Mouse (Mus musculus) small intestine, adult 2 months (tissue): ENCODE measurements around the gene Wnt11. TPM values are rescaled to one million over a fixed set of nuclear protein-coding genes. Genes with fewer than 3 reads are reported as not detected.

ENCODE experiments used
- H3K27ac ChIP-seq: fragments of 200-500 bp; 2 replicates; pipeline ENCODE4 v1.5.1; 2012; ENCODE audit warnings: low read depth, low read length, control low read depth, inconsistent platforms; ENCODE audit not compliant: insufficient read depth
- H3K27me3 ChIP-seq: fragments of 200-500 bp; 2 replicates; pipeline ENCODE4 v1.6.1; 2012; ENCODE audit warnings: mild to moderate bottlenecking, moderate library complexity, low read length, inconsistent platforms; ENCODE audit not compliant: control insufficient read depth, insufficient read depth
- H3K36me3 ChIP-seq: fragments of 200-500 bp; 2 replicates; pipeline ENCODE4 v1.6.1; 2012; ENCODE audit warnings: mild to moderate bottlenecking, low read length, control low read depth, inconsistent platforms; ENCODE audit not compliant: control insufficient read depth, insufficient read depth
- H3K4me1 ChIP-seq: fragments of 200-500 bp; 2 replicates; pipeline ENCODE4 v1.6.1; 2012; ENCODE audit warnings: low read length, inconsistent platforms, mixed read lengths; ENCODE audit not compliant: control insufficient read depth, insufficient read depth, insufficient read length
- H3K4me3 ChIP-seq: fragments of 200-500 bp; 2 replicates; pipeline ENCODE4 v1.5.1; 2012; ENCODE audit warnings: low read depth, mild to moderate bottlenecking, control low read depth, inconsistent platforms, low read length, moderate library complexity
- CTCF ChIP-seq: fragments of 200-500 bp; IDR thresholded peaks from 2 replicates; pipeline ENCODE4 v1.5.1; 2012; ENCODE audit warnings: low read depth, mild to moderate bottlenecking, control low read depth, inconsistent platforms, low read length, moderate library complexity, mixed read lengths; ENCODE audit not compliant: insufficient replicate concordance, insufficient read length; ENCODE audit errors: extremely low read depth
- POLR2A ChIP-seq: fragments of 200-500 bp; IDR thresholded peaks from 2 replicates; pipeline ENCODE4 v1.6.1; 2012; ENCODE audit warnings: low read depth, mild to moderate bottlenecking, control low read depth, inconsistent platforms, low read length, moderate library complexity
- WGBS: fragments of 180-500 bp; shearing (Covaris S2); methylation state at CpG from one replicate; pipeline ENCODE4 v1.1.7; 2018; 5-methylcytosine and 5-hydroxymethylcytosine counted together
- polyA plus RNA-seq: library from polyadenylated mRNA; depleted of rRNA; stranded (reverse); fragments of >200 nt; gene quantifications from 2 replicates; pipeline ENCODE4 v1.2.3, GENCODE M21; 2012; rRNA removed

The Wnt11 gene
- polyA plus RNA-seq, 1 experiment, result 2.8 TPM

GRCm38 (mm10) chr7:98894305-98894704 is 59.4 kb downstream of the Wnt11 start:
- Histone ChIP-seq H3K4me3 (no peak overlapping the region), H3K27ac (no peak overlapping the region), H3K27me3 (no peaks in the 10 kb centered on the region), H3K4me1 (no peaks in the 10 kb centered on the region; the same call in 1 of the 2 replicates), H3K36me3 (no peaks in the 10 kb centered on the region)
- 95% methylated on average over 5 of the region's 5 CpGs for WGBS
- no peak for TF ChIP-seq CTCF
- no peak for TF ChIP-seq POLR2A

DNA sequence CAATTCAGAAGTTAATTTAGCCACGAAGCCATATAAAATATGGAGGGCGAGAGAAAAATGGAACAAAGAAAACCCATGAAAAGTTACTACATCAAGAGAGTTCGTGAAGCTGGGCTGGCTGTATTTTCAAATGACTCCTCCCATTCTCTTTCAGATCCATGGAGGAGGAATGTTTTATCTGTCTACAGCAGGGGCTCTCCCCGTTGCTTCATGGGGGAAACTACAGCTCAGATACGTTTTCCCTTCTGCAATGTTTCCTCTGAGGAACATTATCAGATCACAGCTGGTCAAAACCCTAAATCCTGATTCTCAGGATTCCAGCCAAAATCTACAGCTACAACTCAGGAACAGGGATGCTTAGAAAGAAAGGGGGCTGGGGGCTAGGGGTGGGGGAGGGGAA is 59.9 kb downstream of the Wnt11 start:
- TF ChIP-seq CTCF, result no peak
- no peak for TF ChIP-seq POLR2A
- no peaks in the 10 kb centered on the region for H3K36me3 ChIP-seq
- H3K4me3 ChIP-seq, result no peak overlapping the region
- no peaks in the 10 kb centered on the region for H3K27me3 ChIP-seq
- no peaks in the 10 kb centered on the region; the same call in 1 of the 2 replicates for H3K4me1 ChIP-seq
- no peak overlapping the region for H3K27ac ChIP-seq
- 80% methylated on average over 5 of the region's 5 CpGs for WGBS

DNA sequence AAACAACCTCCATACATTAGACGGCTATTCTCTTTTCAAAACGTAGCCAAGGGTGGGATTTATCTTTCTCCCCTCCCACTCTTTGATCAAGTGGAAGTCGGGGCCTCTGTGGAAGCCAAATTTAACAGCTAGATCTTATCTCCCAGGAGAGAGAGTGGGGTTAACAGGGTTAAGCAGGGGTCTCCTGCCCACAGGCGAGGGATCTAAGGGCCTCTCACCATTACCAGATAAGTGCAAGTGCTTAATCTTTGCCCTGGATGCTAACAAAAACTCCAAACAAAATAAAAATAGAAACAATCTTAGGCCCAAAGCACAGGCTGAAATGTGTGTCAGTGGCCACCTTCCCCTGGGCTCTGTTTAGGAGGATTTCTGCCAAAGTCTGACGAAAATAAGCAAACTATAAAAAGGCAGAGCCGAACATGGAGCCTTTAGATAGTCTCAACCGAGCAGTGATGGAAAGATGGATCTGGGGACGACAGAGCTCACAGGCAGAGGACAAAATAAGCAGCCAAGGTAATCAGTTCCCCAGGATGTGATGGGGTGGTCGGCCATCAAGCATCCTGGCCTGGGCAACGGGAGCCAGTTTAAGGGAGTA is 60.7 kb downstream of the Wnt11 start:
- WGBS, result 65% methylated on average over 10 of the region's 10 CpGs
- no peaks in the 10 kb centered on the region for H3K4me1 ChIP-seq

DNA sequence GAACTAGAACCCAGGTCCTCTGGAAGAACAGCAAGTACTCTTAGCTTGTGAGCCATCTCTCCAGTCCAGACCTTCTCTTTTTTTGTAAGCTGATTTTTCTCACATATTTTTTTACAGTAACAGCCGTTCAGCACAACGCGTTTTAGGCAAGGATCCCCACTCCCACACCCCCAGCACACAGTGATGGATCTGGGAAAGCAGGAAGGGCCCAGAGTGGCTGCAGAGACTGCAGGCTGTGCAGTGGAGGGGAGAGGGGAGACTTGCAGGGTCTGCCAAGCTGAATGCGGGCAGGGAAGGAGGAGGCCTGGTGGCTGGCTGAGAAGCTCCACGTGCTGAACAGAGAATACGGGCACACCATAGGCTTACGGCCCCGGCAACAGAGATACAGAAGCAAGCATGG is 62.4 kb downstream of the Wnt11 start:
- H3K27me3 ChIP-seq, result no peaks in the 10 kb centered on the region
- no peak overlapping the region for H3K27ac ChIP-seq
- no peak overlapping the region for H3K4me3 ChIP-seq
- H3K36me3 ChIP-seq, result no peaks in the 10 kb centered on the region
- no peak for TF ChIP-seq CTCF
- TF ChIP-seq POLR2A, result no peak
- H3K4me1 ChIP-seq, result 0 out of 2 replicates have a peak, but pooled peaks cover under 1% of the 10 kb centered on the region
- 96% methylated on average over 8 of the region's 8 CpGs for WGBS

More for the DNA sequence above, 60.7 kb downstream of the Wnt11 start:
- no peak overlapping the region for H3K4me3 ChIP-seq
- no peaks in the 10 kb centered on the region for H3K36me3 ChIP-seq
- no peaks in the 10 kb centered on the region for H3K27me3 ChIP-seq
- no peak overlapping the region for H3K27ac ChIP-seq
- no peak for TF ChIP-seq CTCF

DNA sequence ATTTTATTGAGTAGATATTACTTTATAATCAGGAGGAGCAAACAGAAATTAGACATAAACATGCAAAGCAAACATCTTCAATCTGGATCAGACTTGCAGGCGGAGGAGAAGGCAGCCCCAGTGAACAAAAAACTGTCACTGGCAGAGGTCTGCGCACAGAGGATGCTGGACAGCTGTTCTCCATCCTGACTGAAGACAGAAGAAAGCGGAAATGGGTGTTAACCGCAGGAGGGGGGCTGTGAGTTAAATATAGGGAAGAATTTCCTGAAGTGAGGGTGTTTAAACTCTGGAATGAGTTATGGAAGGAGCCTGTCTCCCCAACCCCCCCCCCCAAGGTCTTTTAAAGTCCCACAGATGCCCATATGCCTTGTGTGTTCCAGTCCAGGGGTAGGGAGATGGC is 64.9 kb downstream of the Wnt11 start:
- TF ChIP-seq POLR2A (no peak), CTCF (no peak)
- Histone ChIP-seq H3K27me3 (no peaks in the 10 kb centered on the region), H3K36me3 (no peaks in the 10 kb centered on the region), H3K4me3 (no peak overlapping the region), H3K27ac (no peak overlapping the region), H3K4me1 (peaks cover 15% of the 10 kb centered on the region; the same call in 1 of the 2 replicates)
- WGBS, result 80% methylated on average over 4 of the region's 4 CpGs

GRCm38 (mm10) chr7:98901120-98901519 is 66.2 kb downstream of the Wnt11 start:
- Histone ChIP-seq H3K27ac (no peak overlapping the region), H3K4me1 (peaks cover 18% of the 10 kb centered on the region; the same call in 1 of the 2 replicates), H3K36me3 (0 out of 2 replicates have a peak, but pooled peaks cover 2% of the 10 kb centered on the region), H3K4me3 (no peak overlapping the region), H3K27me3 (no peaks in the 10 kb centered on the region)
- WGBS, result 100% methylated on average over 1 of the region's 1 CpGs
- TF ChIP-seq POLR2A (no peak), CTCF (peak; percentile 54; the same call in 1 of the 2 replicates)

- H3K27me3 ChIP-seq, result no peaks in the 10 kb centered on the region
- peak overlapping the region; percentile 52; the same call in 1 of the 2 replicates for H3K27ac ChIP-seq
- 26% methylated on average over 5 of the region's 5 CpGs for WGBS
- H3K36me3 ChIP-seq, result 0 out of 2 replicates have a peak, but pooled peaks cover 3% of the 10 kb centered on the region
- TF ChIP-seq POLR2A, result no peak
- TF ChIP-seq CTCF, result no peak
- no peak overlapping the region for H3K4me3 ChIP-seq
- peaks cover 18% of the 10 kb centered on the region; the same call in 1 of the 2 replicates for H3K4me1 ChIP-seq
These were observed 69.0 kb downstream of the Wnt11 start for GRCm38 (mm10) chr7:98903884-98904283.

Other genes starting within 250 kb of the Wnt11 start
- 5.8 and 15.0 TPM in 2 replicates for gene Emsy, start 178.3 kb upstream of the Wnt11 start, polyA plus RNA-seq
- 2.1 and 3.3 TPM in 2 replicates for gene Thap12, start 132.0 kb upstream of the Wnt11 start, polyA plus RNA-seq